Mouse (Mus musculus) forebrain, embryonic 14.5 days (tissue): ENCODE results near the gene Wdr75. TPM values are rescaled to one million over a fixed set of nuclear protein-coding genes. Genes with fewer than 3 reads are reported as not detected.

Experiments used
- ATAC-seq: fragments of 200-750 bp; cut with Nextera tagmentation; 2 replicates; pipeline ENCODE4 v1.8.0; 2017; ENCODE audit warnings: mild to moderate bottlenecking, moderate library complexity
- DNase-seq: peaks from one replicate; pipeline ENCODE4 v3.0.0-alpha.2; 2015; ENCODE audit warnings: low spot score
- H3K27ac ChIP-seq: fragments of 300-500 bp; sonication (generic); 2 replicates; pipeline ENCODE4 v1.5.1; 2014; ENCODE audit warnings: low read depth, mild to moderate bottlenecking, control low read depth, low read length, moderate library complexity
- H3K27me3 ChIP-seq: fragments of 300-500 bp; sonication (generic); replicated peaks from 2 replicates; pipeline ENCODE4 v1.6.1; 2014; ENCODE audit warnings: low read length, control low read depth, mixed read lengths; ENCODE audit not compliant: control insufficient read depth, insufficient read depth
- H3K36me3 ChIP-seq: fragments of 300-500 bp; sonication (generic); 2 replicates; pipeline ENCODE4 v1.6.1; 2014; ENCODE audit warnings: low read length, control low read depth; ENCODE audit not compliant: control insufficient read depth, insufficient read depth
- H3K4me1 ChIP-seq: fragments of 300-500 bp; sonication (generic); 2 replicates; pipeline ENCODE4 v1.6.1; 2014; ENCODE audit warnings: antibody characterized with exemption, low read length, control low read depth; ENCODE audit not compliant: control insufficient read depth, insufficient read depth
- H3K4me2 ChIP-seq: fragments of 300-500 bp; sonication (generic); 2 replicates; pipeline ENCODE4 v1.6.1; 2014; ENCODE audit warnings: mild to moderate bottlenecking, control low read depth, low read length
- H3K4me3 ChIP-seq: fragments of 300-500 bp; sonication (generic); 2 replicates; pipeline ENCODE4 v1.5.1; 2014; ENCODE audit warnings: low read depth, low read length, control low read depth
- H3K9ac ChIP-seq: fragments of 300-500 bp; sonication (generic); 2 replicates; pipeline ENCODE4 v1.6.1; 2014; ENCODE audit warnings: mild to moderate bottlenecking, low read length, control low read depth, moderate library complexity
- H3K9me3 ChIP-seq: fragments of 300-500 bp; sonication (generic); replicated peaks from 2 replicates; pipeline ENCODE4 v1.6.1; 2016; ENCODE audit warnings: low read length, control low read depth, mixed read lengths; ENCODE audit not compliant: control insufficient read depth
- WGBS: fragments of 180-500 bp; shearing (Covaris S2); extraction: QIAGEN DNeasy Blood & Tissue Kit; methylation state at CpG from one replicate; pipeline ENCODE4 v1.1.7; 2014; 5-methylcytosine and 5-hydroxymethylcytosine counted together
- polyA plus RNA-seq: library from polyadenylated mRNA; unstranded; fragments of >200 nt; fragmentation: Nextera tagmentation; extraction: Ambion mirVana; gene quantifications from 2 replicates; pipeline ENCODE4 v1.2.1, GENCODE M21; 2014

Gene Wdr75
- polyA plus RNA-seq, 1 experiment from 2014 or later, result 66.9 TPM

- DNase-seq (no peak), ATAC-seq (no peak)
- 89% methylated on average over 2 of the region's 2 CpGs for WGBS
- H3K4me2 ChIP-seq, result no peak overlapping the region
- H3K4me1 ChIP-seq, result no peaks in the 10 kb centered on the region
- H3K27me3 ChIP-seq, result no peaks in the 10 kb centered on the region
- no peak overlapping the region for H3K4me3 ChIP-seq
- no peak overlapping the region for H3K27ac ChIP-seq
- peaks cover 29% of the 10 kb centered on the region for H3K36me3 ChIP-seq
- H3K9ac ChIP-seq, result no peak overlapping the region
- no peaks in the 10 kb centered on the region for H3K9me3 ChIP-seq
These were observed 31.8 kb downstream of the Wdr75 start for GRCm38 (mm10) chr1:45826796-45827195.

- Histone ChIP-seq H3K4me1 (no peaks in the 10 kb centered on the region), H3K4me2 (no peak overlapping the region), H3K9me3 (no peaks in the 10 kb centered on the region), H3K9ac (no peak overlapping the region), H3K27ac (no peak overlapping the region), H3K4me3 (no peak overlapping the region), H3K27me3 (no peaks in the 10 kb centered on the region), H3K36me3 (no peaks in the 10 kb centered on the region)
- 90% methylated on average over 8 of the region's 8 CpGs for WGBS
- DNase-seq (no peak), ATAC-seq (no peak)
These were observed 35.7 kb downstream of the Wdr75 start for GRCm38 (mm10) chr1:45830453-45831206.

GRCm38 (mm10) chr1:45835362-45836063, 40.5 kb downstream of the Wdr75 start:
- Histone ChIP-seq H3K4me3 (no peak overlapping the region), H3K9ac (no peak overlapping the region), H3K27ac (no peak overlapping the region), H3K36me3 (no peaks in the 10 kb centered on the region), H3K4me1 (no peaks in the 10 kb centered on the region), H3K9me3 (no peaks in the 10 kb centered on the region), H3K4me2 (no peak overlapping the region), H3K27me3 (no peaks in the 10 kb centered on the region)
- no peak for DNase-seq
- ATAC-seq, result no peak
- WGBS, result 84% methylated on average over 4 of the region's 4 CpGs

- Histone ChIP-seq H3K9me3 (no peaks in the 10 kb centered on the region), H3K27ac (no peak overlapping the region), H3K4me1 (no peaks in the 10 kb centered on the region), H3K4me2 (no peak overlapping the region), H3K9ac (no peak overlapping the region), H3K4me3 (no peak overlapping the region), H3K27me3 (no peaks in the 10 kb centered on the region), H3K36me3 (no peaks in the 10 kb centered on the region)
- ATAC-seq, result no peak
- peak; percentile 22 for DNase-seq
- 75% methylated on average over 4 of the region's 4 CpGs for WGBS
These were observed 42.8 kb downstream of the Wdr75 start for GRCm38 (mm10) chr1:45837736-45838135.

GRCm38 (mm10) chr1:45838271-45838670, 43.3 kb downstream of the Wdr75 start:
- H3K4me1 ChIP-seq, result no peaks in the 10 kb centered on the region
- H3K36me3 ChIP-seq, result no peaks in the 10 kb centered on the region
- no peaks in the 10 kb centered on the region for H3K9me3 ChIP-seq
- DNase-seq (no peak), ATAC-seq (no peak)
- H3K27me3 ChIP-seq, result no peaks in the 10 kb centered on the region
- no peak overlapping the region for H3K4me3 ChIP-seq
- no peak overlapping the region for H3K9ac ChIP-seq
- H3K4me2 ChIP-seq, result no peak overlapping the region
- no peak overlapping the region for H3K27ac ChIP-seq

GRCm38 (mm10) chr1:45845466-45845865, 50.5 kb downstream of the Wdr75 start:
- Histone ChIP-seq H3K9ac (no peak overlapping the region), H3K27me3 (no peaks in the 10 kb centered on the region), H3K27ac (no peak overlapping the region), H3K36me3 (no peaks in the 10 kb centered on the region), H3K9me3 (no peaks in the 10 kb centered on the region), H3K4me1 (no peaks in the 10 kb centered on the region), H3K4me2 (no peak overlapping the region), H3K4me3 (no peak overlapping the region)
- 80% methylated on average over 1 of the region's 1 CpGs for WGBS
- no peak for DNase-seq
- no peak for ATAC-seq

- Histone ChIP-seq H3K4me2 (no peak overlapping the region), H3K4me3 (no peak overlapping the region), H3K27ac (no peak overlapping the region), H3K9me3 (no peaks in the 10 kb centered on the region), H3K4me1 (no peaks in the 10 kb centered on the region), H3K36me3 (no peaks in the 10 kb centered on the region), H3K9ac (no peak overlapping the region), H3K27me3 (no peaks in the 10 kb centered on the region)
- no peak for DNase-seq
- no peak for ATAC-seq
- 91% methylated on average over 1 of the region's 1 CpGs for WGBS
These were observed 63.1 kb downstream of the Wdr75 start for GRCm38 (mm10) chr1:45858038-45858437.

- Histone ChIP-seq H3K27me3 (no peaks in the 10 kb centered on the region), H3K9ac (no peak overlapping the region), H3K27ac (no peak overlapping the region), H3K36me3 (no peaks in the 10 kb centered on the region), H3K4me1 (no peaks in the 10 kb centered on the region), H3K4me2 (no peak overlapping the region), H3K4me3 (no peak overlapping the region), H3K9me3 (no peaks in the 10 kb centered on the region)
- DNase-seq (no peak), ATAC-seq (no peak)
- WGBS, result 79% methylated on average over 5 of the region's 5 CpGs
These were observed 65.4 kb downstream of the Wdr75 start for GRCm38 (mm10) chr1:45860349-45860748.

GRCm38 (mm10) chr1:45861162-45861561, 66.2 kb downstream of the Wdr75 start:
- no peak overlapping the region for H3K9ac ChIP-seq
- H3K27me3 ChIP-seq, result no peaks in the 10 kb centered on the region
- H3K36me3 ChIP-seq, result no peaks in the 10 kb centered on the region
- no peak for ATAC-seq
- no peak overlapping the region for H3K27ac ChIP-seq
- no peak overlapping the region for H3K4me3 ChIP-seq
- no peak overlapping the region for H3K4me2 ChIP-seq
- H3K9me3 ChIP-seq, result no peaks in the 10 kb centered on the region
- H3K4me1 ChIP-seq, result no peaks in the 10 kb centered on the region
- no peak for DNase-seq
